Mouse (Mus musculus) erythroblast, embryonic 14.5 days (primary cell): Measurements from ENCODE around the gene Mmgt2.

ENCODE experiments used
- GATA1 ChIP-seq: IDR thresholded peaks from 2 replicates; pipeline ENCODE4 v1.6.1; 2012; ENCODE audit warnings: low read length, inconsistent platforms, mixed read lengths
- TAL1 ChIP-seq: IDR thresholded peaks from 3 replicates; pipeline ENCODE4 v1.6.1; 2012; ENCODE audit warnings: low read length, inconsistent platforms, mixed read lengths

- TF ChIP-seq TAL1 (no peak), GATA1 (no peak)
Observed at GRCm38 (mm10) chr11:62605619-62606298, 42.7 kb upstream of the Mmgt2 start.
